Mouse (Mus musculus) heart, postnatal 10 days (tissue): Measurements from ENCODE around the gene Mc1r. TPM values are rescaled to one million over a fixed set of nuclear protein-coding genes. Genes with fewer than 3 reads are reported as not detected.
A peak's percentile ranks its signal among the peaks of the same experiment; 100 is the strongest.

ENCODE experiments used
- DNase-seq, 2 experiments: peaks; one replicate each; pipeline ENCODE4 v3.0.0; 2021
- intact Hi-C: fragments of 180-260 bp; cut with DNase I; formaldehyde crosslinking; loops from one replicate; pipeline ENCODE4 v1.15.1; 2025
- total RNA-seq, 2 experiments: library from RNA; stranded (reverse); gene quantifications; 2 replicates each; pipeline ENCODE4 v1.2.3; 2021

Gene Mc1r
- not detected for total RNA-seq

- DNase-seq, result peak; percentile 53 to 74
These were observed at the start of gene Mc1r for GRCm38 (mm10) chr8:123406786-123407185. Gene Mc1r (plus strand): TSS chr8:123407107.

DNA sequence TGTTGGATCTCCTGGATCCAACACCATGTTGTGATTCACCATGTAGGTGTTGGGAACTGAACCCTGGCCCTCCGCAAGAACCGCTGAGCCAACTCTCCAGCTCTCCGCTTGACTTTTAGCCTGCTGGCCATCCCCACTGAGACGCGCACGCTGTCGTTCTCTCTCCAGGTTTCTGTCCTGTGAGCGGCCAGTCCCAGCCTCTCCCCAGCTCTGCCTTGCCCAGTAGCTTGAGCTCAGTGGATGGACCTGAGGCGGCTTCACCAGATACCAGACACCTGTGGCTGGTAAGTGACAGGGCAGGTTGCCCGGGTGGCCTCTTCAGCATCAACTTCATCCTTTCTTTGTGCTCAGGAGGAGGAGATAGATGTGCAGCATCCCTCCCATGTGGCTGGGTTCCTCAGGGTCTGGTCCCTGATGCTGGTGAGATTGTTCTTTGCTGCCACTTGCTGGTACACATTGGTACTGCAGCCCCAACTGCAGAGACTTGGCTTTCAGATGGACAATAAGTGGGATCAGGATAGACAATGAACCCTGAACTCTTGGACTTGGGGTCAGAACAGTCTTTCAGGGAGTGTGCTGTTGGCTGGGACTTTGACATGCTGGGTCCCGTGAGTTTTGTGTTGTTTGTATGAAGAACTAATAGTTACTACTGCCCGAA lies 45.7 kb upstream of the Mc1r start:
- DNase-seq, result peak; percentile 77 to 89
- intact Hi-C loops, result loop anchor here (1.0 kb wide), 1 partner anchor 42 kb away; no protein-coding TSS in a partner anchor

More at GRCm38 (mm10) chr8:123406786-123407185, at the start of gene Mc1r:
- intact Hi-C loops, result no loop called here

GRCm38 (mm10) chr8:123373403-123374238 lies 33.3 kb upstream of the Mc1r start, which contains the start of gene Tcf25:
Gene Tcf25 (plus strand): TSS chr8:123373753.
- intact Hi-C loops, result loop anchor here (2.0 kb wide), 1 partner anchor 69 kb away; no protein-coding TSS in a partner anchor
- DNase-seq, result peak; percentile 97

DNA sequence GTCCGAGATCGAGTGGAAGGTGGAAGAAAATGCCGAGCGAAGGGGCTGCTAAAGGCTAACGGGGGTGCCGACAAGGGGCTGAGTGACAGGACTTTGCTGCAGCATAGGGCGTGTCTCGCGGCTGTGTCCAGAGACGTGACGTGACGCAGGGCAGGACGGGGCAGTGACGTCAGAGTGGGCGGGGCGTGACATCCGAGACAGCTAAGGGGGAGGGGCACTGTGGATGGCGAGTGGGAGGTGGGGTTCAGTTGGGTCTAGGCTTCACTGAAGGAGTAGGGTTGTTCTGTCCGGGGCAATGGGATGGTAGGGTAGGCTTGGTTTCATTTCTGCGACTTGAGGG lies 32.7 kb upstream of the Mc1r start:
- intact Hi-C loops, result loop anchor here (2.0 kb wide), 1 partner anchor 69 kb away; no protein-coding TSS in a partner anchor
- peak; percentile 95 to 97 for DNase-seq

GRCm38 (mm10) chr8:123375701-123376100 lies 31.2 kb upstream of the Mc1r start:
- intact Hi-C loops, result loop anchor here (2.0 kb wide), 1 partner anchor 67 kb away; no protein-coding TSS in a partner anchor
- no peak for DNase-seq

DNA sequence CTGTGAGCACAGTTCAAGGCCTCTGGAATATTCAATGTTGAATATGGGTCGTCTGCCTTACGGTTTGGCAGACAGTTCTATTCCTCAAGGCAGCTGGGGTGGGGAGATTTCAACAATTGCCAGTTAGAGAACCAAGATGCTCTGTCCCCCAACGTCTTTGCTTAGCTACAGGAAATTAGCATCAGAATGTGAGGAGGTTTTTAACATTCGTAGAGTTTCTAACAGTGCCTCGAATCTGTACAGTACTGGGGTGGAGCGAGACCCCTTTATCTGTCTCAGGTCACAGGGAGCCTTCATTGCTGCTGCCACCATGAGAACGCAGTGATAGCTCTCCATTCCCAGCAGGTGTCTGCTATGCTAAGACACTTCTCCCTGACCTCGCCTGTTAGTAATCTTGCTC lies 30.8 kb upstream of the Mc1r start:
- intact Hi-C loops, result no loop called here

GRCm38 (mm10) chr8:123381711-123382110 lies 25.2 kb upstream of the Mc1r start:
- intact Hi-C loops, result no loop called here
- DNase-seq, result no peak

More for the DNA sequence above, 30.8 kb upstream of the Mc1r start:
- no peak for DNase-seq

DNA sequence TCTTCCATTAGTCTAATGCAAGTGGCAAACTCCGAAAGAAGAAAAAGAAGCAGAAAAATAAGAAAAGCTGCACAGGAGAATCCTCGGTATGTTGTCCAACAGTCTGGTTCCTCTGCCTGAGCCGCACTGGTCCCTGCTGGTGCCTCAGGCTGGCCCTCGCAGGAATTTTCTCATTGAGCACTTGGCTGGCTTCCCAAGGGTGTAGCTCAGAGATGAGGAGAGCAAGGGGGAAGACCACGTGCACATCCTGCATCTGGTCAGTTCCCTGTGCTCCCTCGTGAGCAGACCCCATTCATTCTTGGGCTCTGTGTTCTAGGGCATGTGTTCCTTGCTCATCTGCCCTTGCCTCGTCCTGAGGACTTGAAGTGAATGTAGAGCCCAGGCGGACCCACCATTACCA lies 24.4 kb upstream of the Mc1r start:
- intact Hi-C loops, result no loop called here
- DNase-seq, result no peak

DNA sequence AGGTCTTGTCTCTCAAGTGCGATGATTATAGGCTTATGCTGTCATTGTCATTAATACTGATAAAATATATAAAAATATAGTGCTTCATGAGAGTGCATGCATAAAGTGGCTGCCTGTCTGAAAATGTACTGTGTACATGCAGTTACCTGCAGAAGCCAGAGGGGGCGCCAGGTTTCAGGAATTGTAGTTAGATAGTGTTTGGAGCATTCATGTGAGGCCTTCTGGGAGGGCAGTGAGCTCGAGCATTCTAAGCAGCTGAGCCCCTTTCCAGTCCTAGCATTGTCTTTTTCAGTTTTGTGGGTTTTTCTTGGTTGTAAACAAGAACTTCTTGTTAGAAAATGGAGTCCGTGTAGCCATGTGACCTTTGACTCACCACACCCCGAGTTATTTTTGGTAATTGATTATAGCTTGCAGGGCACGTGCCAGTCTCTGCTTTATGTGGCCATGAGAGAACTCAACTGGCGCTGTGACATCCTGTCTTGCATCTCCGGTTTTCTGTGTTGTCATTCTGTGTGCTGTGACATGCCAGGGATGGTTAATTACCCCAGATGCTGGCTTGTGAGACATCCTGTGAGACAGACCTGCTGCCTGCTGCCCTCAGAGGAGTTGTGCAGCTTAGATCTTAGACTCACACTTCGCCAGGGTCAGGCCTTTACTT lies 21.9 kb upstream of the Mc1r start:
- intact Hi-C loops, result no loop called here
- DNase-seq, result peak in 1 of 2 experiments; percentile 55

DNA sequence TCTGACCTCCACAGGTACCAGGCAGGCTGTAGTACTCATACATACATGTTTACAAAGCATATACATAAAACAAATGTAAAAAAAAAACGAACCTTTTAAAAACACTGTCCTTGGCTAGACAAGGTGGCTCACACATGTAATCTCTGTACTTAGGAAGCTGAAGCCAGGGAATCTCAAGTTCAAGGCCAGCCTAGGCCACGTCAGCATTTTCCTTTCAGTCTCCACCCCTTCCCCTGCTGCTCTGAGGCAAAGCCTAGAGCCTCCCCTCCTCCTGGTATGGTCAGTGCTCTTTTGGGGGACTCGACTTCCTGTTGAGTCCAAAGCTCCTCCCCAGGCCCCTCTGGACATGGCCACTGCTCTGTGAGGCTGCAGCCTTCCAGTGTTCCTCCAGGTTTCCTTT lies 19.9 kb upstream of the Mc1r start:
- no peak for DNase-seq
- intact Hi-C loops, result no loop called here

DNA sequence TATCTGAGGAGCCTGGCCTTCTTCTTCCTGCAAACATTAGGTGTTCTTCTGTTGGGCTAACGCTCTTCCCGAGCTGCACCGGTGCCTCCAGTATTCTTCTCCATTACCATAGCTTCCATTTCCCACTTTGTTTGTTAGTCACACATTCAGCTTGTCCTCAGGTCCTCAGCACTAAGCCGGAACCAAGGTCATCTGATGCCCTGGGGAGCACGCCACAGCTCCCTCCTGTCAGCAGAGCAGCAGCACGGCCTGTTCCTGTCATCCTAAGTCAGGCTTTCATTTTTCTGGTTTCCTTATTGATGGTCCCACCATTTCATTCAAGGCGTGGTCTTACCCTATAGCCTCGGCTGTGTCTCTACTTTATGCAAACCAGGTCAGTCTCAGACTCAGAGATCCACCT lies 19.1 kb upstream of the Mc1r start:
- DNase-seq, result no peak
- intact Hi-C loops, result no loop called here

- intact Hi-C loops, result no loop called here
- no peak for DNase-seq
These were observed 17.9 kb upstream of the Mc1r start for GRCm38 (mm10) chr8:123389026-123389425.

DNA sequence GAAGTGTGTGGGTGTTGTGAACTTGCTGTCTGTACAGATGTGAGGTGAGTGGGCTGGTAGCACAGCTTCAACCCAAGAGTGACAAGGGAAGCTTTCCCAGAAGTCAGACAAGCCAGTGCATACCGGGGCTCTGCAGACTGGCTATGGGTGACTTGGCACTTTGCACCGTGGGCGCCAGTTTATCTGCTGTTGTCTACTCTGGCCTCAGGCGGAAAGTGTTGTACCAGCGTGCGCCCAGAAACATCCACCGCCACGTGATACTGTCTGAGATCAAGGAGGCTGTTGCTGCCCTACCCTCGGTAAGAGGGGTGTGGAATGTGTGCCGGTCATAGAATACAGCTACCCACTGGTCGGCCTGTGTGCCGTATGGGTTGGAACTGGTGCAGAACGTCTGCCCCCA lies 8.6 kb upstream of the Mc1r start:
- intact Hi-C loops, result no loop called here
- peak in 1 of 2 experiments; percentile 35 for DNase-seq

DNA sequence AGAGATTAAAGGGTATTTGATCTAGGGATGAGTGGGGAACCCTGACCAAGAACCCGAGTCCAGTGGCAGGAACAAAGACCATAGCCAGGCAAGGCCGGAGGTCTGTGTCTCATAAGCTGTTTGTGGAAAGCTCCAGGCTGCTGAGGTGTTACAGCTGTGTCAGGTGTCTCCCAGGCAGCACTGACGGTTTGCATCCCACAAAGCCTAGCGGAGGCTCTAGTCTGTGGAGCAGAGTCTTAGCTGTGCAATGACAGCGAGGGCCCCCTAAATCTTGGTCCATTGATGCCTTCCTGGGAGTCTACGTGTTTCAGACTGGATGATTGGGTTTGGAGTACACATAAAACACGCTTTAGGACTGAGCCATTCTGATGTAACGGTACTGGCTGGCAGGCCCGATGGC lies 5.0 kb upstream of the Mc1r start:
- DNase-seq, result no peak
- intact Hi-C loops, result no loop called here

GRCm38 (mm10) chr8:123402730-123403326 lies 4.1 kb upstream of the Mc1r start:
- peak; percentile 61 to 64 for DNase-seq
- intact Hi-C loops, result no loop called here

DNA sequence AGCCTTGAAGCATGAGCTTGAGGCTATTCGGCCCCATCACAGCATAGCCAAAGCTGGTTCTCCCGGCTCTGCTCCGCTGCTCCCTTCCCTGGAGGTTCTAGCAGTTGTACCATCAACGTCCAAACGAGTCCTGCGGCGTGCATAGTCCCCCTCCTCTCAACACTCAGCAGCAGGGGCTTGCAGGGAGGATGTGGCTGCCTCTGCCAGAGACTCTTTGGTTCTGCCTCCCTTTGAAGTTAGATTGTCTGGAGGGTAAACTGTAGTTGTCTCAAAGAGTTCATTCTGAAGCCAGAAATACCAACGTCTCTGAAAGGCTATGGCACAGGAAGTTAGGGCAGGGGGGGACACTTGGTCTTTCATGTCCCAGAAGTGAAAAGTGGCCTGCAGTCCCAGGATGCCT lies 2.4 kb upstream of the Mc1r start:
- no peak for DNase-seq
- intact Hi-C loops, result no loop called here

- no peak for DNase-seq
- intact Hi-C loops, result no loop called here
These were observed 705 bp downstream of the Mc1r start for GRCm38 (mm10) chr8:123407612-123408011.

- no peak for DNase-seq
- intact Hi-C loops, result no loop called here
These were observed 2.0 kb downstream of the Mc1r start for GRCm38 (mm10) chr8:123408586-123409544.

DNA sequence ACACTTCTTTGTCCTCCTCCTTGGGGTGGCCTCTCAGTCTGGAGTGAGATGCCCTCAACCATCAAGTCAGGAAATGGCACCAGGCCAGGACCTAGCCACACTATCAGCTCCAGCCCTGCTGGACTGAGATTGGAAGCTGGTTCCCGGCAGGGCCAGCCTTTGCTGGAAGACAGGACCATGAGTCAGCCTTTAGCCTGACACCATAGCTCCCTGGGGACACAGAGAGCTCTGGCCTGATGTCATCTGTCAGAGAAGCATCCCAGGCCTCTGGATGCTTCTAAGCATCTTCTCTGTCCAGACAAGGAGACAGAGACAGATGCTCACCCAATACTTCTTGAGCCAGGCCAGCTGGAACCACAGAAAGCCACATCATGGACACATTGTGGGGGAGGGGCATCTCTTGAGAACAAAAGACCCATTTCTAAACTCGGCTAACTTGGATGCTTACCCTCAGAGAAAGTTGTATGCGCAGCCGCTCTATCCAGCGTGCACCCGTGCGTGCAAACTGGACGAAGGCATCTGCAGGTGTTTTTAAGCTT lies 3.2 kb downstream of the Mc1r start:
- peak; percentile 77 for DNase-seq
- intact Hi-C loops, result no loop called here

- DNase-seq, result no peak
- intact Hi-C loops, result no loop called here
These were observed 3.9 kb downstream of the Mc1r start for GRCm38 (mm10) chr8:123410788-123411187.
